Mouse (Mus musculus) spleen, adult 2 months (tissue): ENCODE measurements around the gene Prox1. TPM values are rescaled to one million over a fixed set of nuclear protein-coding genes. Genes with fewer than 3 reads are reported as not detected.

Source experiments
- DNase-seq, 2 experiments: peaks; one replicate each; pipeline versions ENCODE4 v3.0.0 to v3.0.0-alpha.2; 2012 to 2021; ENCODE audit warnings: low spot score in 2 of 2, low read depth in 1 of 2
- H3K27ac ChIP-seq: fragments of 200-500 bp; 2 replicates; pipeline ENCODE4 v1.5.1; 2012; ENCODE audit warnings: low read length, inconsistent platforms; ENCODE audit not compliant: insufficient read depth
- H3K27me3 ChIP-seq: fragments of 200-500 bp; 2 replicates; pipeline ENCODE4 v1.6.1; 2012; ENCODE audit warnings: mild to moderate bottlenecking, moderate library complexity, low read length, inconsistent platforms; ENCODE audit not compliant: control insufficient read depth, insufficient read depth
- H3K36me3 ChIP-seq: fragments of 200-500 bp; 2 replicates; pipeline ENCODE4 v1.6.1; 2012; ENCODE audit warnings: mild to moderate bottlenecking, low read length, inconsistent platforms; ENCODE audit not compliant: control insufficient read depth, insufficient read depth
- H3K4me1 ChIP-seq: fragments of 200-500 bp; 2 replicates; pipeline ENCODE4 v1.6.1; 2011; ENCODE audit warnings: inconsistent platforms; ENCODE audit not compliant: control insufficient read depth, insufficient read depth, insufficient read length
- H3K4me3 ChIP-seq: fragments of 200-500 bp; 2 replicates; pipeline ENCODE4 v1.5.1; 2011; ENCODE audit warnings: mild to moderate bottlenecking, inconsistent platforms; ENCODE audit not compliant: insufficient read depth, insufficient read length; ENCODE audit errors: extremely low read depth
- CTCF ChIP-seq: fragments of 200-500 bp; IDR thresholded peaks from 2 replicates; pipeline ENCODE4 v1.5.1; 2011; ENCODE audit warnings: mild to moderate bottlenecking, inconsistent platforms; ENCODE audit not compliant: insufficient read depth, insufficient read length, insufficient replicate concordance; ENCODE audit errors: extremely low read depth
- POLR2A ChIP-seq: fragments of 200-500 bp; IDR thresholded peaks from 2 replicates; pipeline ENCODE4 v1.6.1; 2011; ENCODE audit warnings: low read depth, low read length, inconsistent platforms
- WGBS: fragments of 180-500 bp; shearing (Covaris S2); methylation state at CpG from one replicate; pipeline ENCODE4 v1.1.7; 2018; 5-methylcytosine and 5-hydroxymethylcytosine counted together
- polyA plus RNA-seq: library from polyadenylated mRNA; depleted of rRNA; stranded (reverse); fragments of >200 nt; gene quantifications from 2 replicates; pipeline ENCODE4 v1.2.3, GENCODE M21; 2012; rRNA removed

Gene Prox1
- 1.6 and 2.2 TPM in 2 replicates for polyA plus RNA-seq

DNA sequence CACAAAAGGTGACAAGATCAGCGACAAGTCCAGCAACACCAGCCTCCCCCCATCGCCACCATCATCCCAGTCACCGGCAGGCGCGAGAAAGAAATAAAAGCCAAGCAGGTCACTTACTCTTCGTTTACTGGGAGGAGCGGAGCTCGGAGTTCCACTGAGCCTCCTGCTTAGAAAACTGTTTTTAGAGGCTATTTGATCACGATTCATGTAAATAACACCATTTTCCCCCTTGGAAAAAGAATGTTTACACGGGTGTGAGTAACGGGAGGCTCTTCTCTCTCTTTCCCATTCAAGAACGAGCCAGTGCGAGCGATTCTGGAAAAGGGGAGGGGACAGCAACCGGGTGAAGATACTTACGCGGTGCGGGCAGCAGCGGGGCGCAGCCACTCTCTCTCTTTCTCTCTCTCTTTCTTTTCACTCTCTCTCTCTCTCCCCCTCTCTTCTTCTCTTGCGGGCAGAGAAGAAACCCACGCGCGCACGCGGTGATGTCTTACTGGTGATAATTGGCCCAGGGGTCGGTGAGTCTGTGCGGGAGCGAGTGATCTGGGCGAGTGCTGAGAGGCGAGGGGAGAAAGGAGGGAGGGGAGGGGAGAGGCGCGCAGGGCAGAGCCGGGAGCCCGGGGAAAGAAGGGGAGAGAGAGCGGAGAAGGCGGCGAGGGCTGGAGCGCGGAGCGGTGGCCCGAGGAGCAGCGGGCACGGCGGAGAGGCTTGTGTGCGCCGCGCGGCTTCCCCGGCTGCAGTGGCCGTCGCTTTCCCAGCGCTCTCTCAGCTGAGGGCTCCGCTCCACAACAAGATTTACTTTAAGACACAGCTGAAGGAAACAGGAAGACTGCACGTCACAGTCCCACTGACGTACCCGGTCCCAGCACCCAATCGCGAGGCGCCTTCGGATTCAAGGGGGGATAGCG lies at the start of gene Prox1:
Gene Prox1, minus strand, starts transcription at position 804 of the 908 bp plus-strand sequence.
- H3K27me3 ChIP-seq: peaks cover 11% of the 10 kb centered on the region
- no peak for DNase-seq
- TF ChIP-seq POLR2A: no peak
- TF ChIP-seq CTCF: no peak
- no peaks in the 10 kb centered on the region; the same call in 1 of the 2 replicates for H3K4me1 ChIP-seq
- H3K4me3 ChIP-seq: peak within 1 kb of the TSS; percentile 50
- 2% methylated on average over 60 of the region's 62 CpGs for WGBS
- H3K36me3 ChIP-seq: no peaks in the 10 kb centered on the region
- peak within 1 kb of the TSS; percentile 28; the same call in 1 of the 2 replicates for H3K27ac ChIP-seq

DNA sequence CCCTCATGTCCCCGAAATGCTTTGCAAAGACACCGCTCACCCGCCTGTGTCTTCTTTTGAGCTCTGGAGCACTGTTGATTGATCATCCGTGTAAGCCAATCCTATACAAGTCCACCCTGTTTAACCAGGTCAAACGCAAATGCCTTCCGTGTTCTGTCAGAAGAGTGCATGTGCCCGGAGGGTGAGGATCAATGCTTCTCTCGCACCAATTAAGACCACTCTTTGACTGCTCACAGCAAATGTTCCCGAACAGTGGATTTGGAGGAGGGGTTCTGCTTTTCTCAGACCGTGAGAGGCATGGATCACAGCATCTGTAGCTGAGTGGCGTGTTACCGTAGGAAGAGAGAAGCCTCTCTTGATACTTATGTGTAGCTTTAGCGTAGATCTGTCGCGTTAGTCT lies 46.1 kb upstream of the Prox1 start:
- no peaks in the 10 kb centered on the region for H3K36me3 ChIP-seq
- WGBS: 90% methylated on average over 15 of the region's 15 CpGs
- no peaks in the 10 kb centered on the region for H3K4me1 ChIP-seq
- no peak overlapping the region for H3K4me3 ChIP-seq
- no peak overlapping the region for H3K27ac ChIP-seq
- no peak for DNase-seq
- H3K27me3 ChIP-seq: no peaks in the 10 kb centered on the region
- TF ChIP-seq CTCF: no peak
- TF ChIP-seq POLR2A: no peak

DNA sequence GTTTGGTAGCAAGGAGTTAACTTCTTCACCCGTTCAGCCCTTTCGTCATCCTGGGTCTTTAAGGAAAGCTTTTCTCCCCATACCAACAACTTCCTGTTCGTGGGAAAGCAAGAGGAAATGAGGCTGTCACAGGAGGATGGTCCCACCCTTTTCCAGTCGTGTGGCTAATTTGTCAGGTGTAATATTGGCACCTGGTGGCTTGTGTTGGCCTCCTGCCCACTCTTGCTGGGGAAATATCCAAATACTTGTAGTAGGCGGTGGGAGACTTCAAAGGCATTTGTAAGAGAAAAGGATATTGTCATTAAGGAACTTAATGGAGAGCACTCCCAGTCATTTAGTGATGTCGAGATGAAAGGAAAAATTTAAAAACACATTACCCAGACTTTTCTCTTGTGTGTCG lies 44.1 kb upstream of the Prox1 start:
- H3K27me3 ChIP-seq: no peaks in the 10 kb centered on the region
- H3K4me1 ChIP-seq: no peaks in the 10 kb centered on the region
- H3K36me3 ChIP-seq: no peaks in the 10 kb centered on the region
- 46% methylated on average over 7 of the region's 7 CpGs for WGBS
- no peak overlapping the region for H3K27ac ChIP-seq
- TF ChIP-seq CTCF (no peak), POLR2A (no peak)
- no peak overlapping the region for H3K4me3 ChIP-seq
- DNase-seq: no peak

DNA sequence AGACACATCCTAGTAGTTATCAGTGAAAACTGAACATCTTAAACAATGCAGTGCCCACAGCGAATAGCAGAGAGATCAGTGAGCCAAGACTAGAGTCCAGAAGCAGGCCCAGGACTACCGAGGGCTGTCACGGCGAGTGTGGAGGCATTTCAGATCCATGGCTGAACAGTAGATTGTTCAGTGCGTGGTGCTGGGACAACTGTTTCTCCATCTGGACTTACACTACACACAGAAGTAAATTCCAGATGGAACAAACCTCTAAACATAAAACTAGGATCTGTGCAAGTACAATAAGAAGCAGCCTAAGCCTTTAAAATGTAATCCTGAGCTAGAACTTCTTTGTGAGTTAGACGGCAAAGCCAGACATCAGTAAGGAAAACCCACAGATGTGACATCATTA lies 42.7 kb upstream of the Prox1 start:
- Histone ChIP-seq H3K27me3 (no peaks in the 10 kb centered on the region), H3K4me1 (no peaks in the 10 kb centered on the region), H3K27ac (no peak overlapping the region), H3K36me3 (no peaks in the 10 kb centered on the region), H3K4me3 (no peak overlapping the region)
- WGBS: 91% methylated on average over 6 of the region's 6 CpGs
- no peak for TF ChIP-seq POLR2A
- no peak for TF ChIP-seq CTCF
- DNase-seq: no peak

DNA sequence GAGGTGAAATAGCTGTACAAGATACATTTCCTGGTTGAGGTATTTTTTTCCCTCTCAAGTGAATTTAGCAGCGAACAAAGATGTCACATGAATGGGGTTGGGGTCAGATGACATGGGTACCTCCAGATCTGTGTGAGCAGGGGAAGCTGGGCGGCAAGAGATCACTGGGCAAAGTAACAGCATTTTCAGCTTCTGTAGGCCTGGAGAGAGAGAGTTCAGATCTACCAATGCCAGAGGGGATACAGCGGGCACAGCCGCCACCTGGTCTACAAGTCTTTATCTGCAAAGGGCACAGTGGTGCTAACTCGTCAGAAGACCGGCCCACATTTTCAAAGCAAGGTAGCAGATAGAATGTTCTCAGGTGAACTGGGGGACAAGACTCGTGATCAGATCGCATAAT lies 36.7 kb upstream of the Prox1 start:
- Histone ChIP-seq H3K36me3 (no peaks in the 10 kb centered on the region), H3K27me3 (no peaks in the 10 kb centered on the region), H3K27ac (no peak overlapping the region), H3K4me1 (no peaks in the 10 kb centered on the region), H3K4me3 (no peak overlapping the region)
- WGBS: 90% methylated on average over 8 of the region's 8 CpGs
- DNase-seq: no peak
- TF ChIP-seq CTCF (no peak), POLR2A (no peak)

DNA sequence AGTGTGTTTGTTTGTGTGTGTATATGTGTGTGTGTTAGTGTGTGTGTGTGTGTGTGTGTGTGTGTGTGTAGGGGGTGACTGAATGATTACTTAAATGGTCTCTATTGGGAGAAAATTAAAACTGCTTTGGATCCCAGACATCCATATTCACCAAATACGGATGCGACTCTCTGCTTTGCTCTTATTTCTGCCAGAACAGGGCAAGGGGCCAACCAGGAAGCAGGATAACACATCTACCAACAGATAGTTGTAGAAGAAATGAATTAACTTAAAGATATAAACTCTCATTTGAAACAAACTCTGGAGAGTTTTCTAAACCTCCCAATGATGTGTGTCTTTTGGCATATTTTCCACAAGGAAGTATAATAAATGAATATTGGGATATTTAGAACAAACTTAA lies 35.2 kb upstream of the Prox1 start:
- 91% methylated on average over 2 of the region's 2 CpGs for WGBS
- TF ChIP-seq CTCF (no peak), POLR2A (no peak)
- Histone ChIP-seq H3K27me3 (no peaks in the 10 kb centered on the region), H3K36me3 (no peaks in the 10 kb centered on the region), H3K27ac (no peak overlapping the region), H3K4me3 (no peak overlapping the region), H3K4me1 (no peaks in the 10 kb centered on the region)
- no peak for DNase-seq
